Mouse (Mus musculus) forebrain, embryonic 11.5 days (tissue): ENCODE data around the gene Tbrg4. TPM values are rescaled to one million over a fixed set of nuclear protein-coding genes. Genes with fewer than 3 reads are reported as not detected.

Source experiments
- ATAC-seq: fragments of 200-750 bp; cut with Nextera tagmentation; replicated peaks from 2 replicates; pipeline ENCODE4 v1.8.0; 2017; ENCODE audit warnings: moderate TSS enrichment; ENCODE audit not compliant: low FRiP score
- DNase-seq: peaks from one replicate; pipeline ENCODE4 v3.0.0-alpha.2; 2017; ENCODE audit warnings: low spot score
- H3K27ac ChIP-seq: fragments of 300-500 bp; sonication (generic); 2 replicates; pipeline ENCODE4 v1.5.1; 2014; ENCODE audit warnings: low read depth, low read length
- H3K27me3 ChIP-seq: fragments of 300-500 bp; sonication (generic); 2 replicates; pipeline ENCODE4 v1.6.1; 2014; ENCODE audit warnings: mild to moderate bottlenecking, low read length, mixed read lengths; ENCODE audit not compliant: control insufficient read depth, insufficient read depth
- H3K36me3 ChIP-seq: fragments of 300-500 bp; sonication (generic); 2 replicates; pipeline ENCODE4 v1.6.1; 2014; ENCODE audit warnings: mild to moderate bottlenecking, low read length, moderate library complexity, mixed read lengths; ENCODE audit not compliant: control insufficient read depth, insufficient read depth
- H3K4me1 ChIP-seq: fragments of 300-500 bp; sonication (generic); replicated peaks from 2 replicates; pipeline ENCODE4 v1.6.1; 2014; ENCODE audit warnings: low read length, mixed read lengths; ENCODE audit not compliant: control insufficient read depth, insufficient read depth
- H3K4me2 ChIP-seq: fragments of 300-500 bp; sonication (generic); 2 replicates; pipeline ENCODE4 v1.6.1; 2014; ENCODE audit warnings: low read depth, mild to moderate bottlenecking, low read length, moderate library complexity, mixed read lengths; ENCODE audit not compliant: severe bottlenecking
- H3K4me3 ChIP-seq: fragments of 300-500 bp; sonication (generic); 2 replicates; pipeline ENCODE4 v1.5.1; 2014; ENCODE audit warnings: low read depth, low read length
- H3K9ac ChIP-seq: fragments of 300-500 bp; sonication (generic); 2 replicates; pipeline ENCODE4 v1.6.1; 2014; ENCODE audit warnings: low read length
- H3K9me3 ChIP-seq: fragments of 300-500 bp; sonication (generic); 2 replicates; pipeline ENCODE4 v1.6.1; 2016; ENCODE audit warnings: low read length, mixed read lengths; ENCODE audit not compliant: control insufficient read depth
- WGBS: fragments of 180-500 bp; shearing (Covaris S2); extraction: QIAGEN DNeasy Blood & Tissue Kit; methylation state at CpG from one replicate; pipeline ENCODE4 v1.1.7; 2014; 5-methylcytosine and 5-hydroxymethylcytosine counted together
- polyA plus RNA-seq: library from polyadenylated mRNA; unstranded; fragments of >200 nt; fragmentation: Nextera tagmentation; extraction: Ambion mirVana; gene quantifications from 2 replicates; pipeline ENCODE4 v1.2.1, GENCODE M21; 2014

The Tbrg4 gene
- polyA plus RNA-seq, 1 experiment from 2014 or later: 53.0 TPM

GRCm38 (mm10) chr11:6605021-6605481 is 20.8 kb downstream of the Tbrg4 start:
- H3K4me1 ChIP-seq: peaks cover 18% of the 10 kb centered on the region

GRCm38 (mm10) chr11:6604604-6604936 is 21.3 kb downstream of the Tbrg4 start:
- Histone ChIP-seq H3K9me3 (no peaks in the 10 kb centered on the region), H3K4me2 (peak overlapping the region; percentile 71), H3K27me3 (peaks cover 4% of the 10 kb centered on the region; the same call in 1 of the 2 replicates), H3K9ac (peak overlapping the region; percentile 51), H3K4me1 (peaks cover 18% of the 10 kb centered on the region), H3K27ac (0 out of 2 replicates have a peak overlapping the region, but pooled peaks have one; percentile 57), H3K4me3 (peak overlapping the region; percentile 44), H3K36me3 (no peaks in the 10 kb centered on the region)
- no peak for ATAC-seq
- DNase-seq: no peak

More at GRCm38 (mm10) chr11:6605021-6605481, 20.8 kb downstream of the Tbrg4 start:
- Histone ChIP-seq H3K4me3 (peak overlapping the region; percentile 44), H3K4me2 (peak overlapping the region; percentile 71), H3K9me3 (no peaks in the 10 kb centered on the region), H3K27me3 (peaks cover 4% of the 10 kb centered on the region; the same call in 1 of the 2 replicates), H3K36me3 (no peaks in the 10 kb centered on the region), H3K27ac (peak overlapping the region; percentile 70; the same call in 1 of the 2 replicates), H3K9ac (peak overlapping the region; percentile 51)
- 10% methylated on average over 13 of the region's 13 CpGs for WGBS
- DNase-seq: no peak
- ATAC-seq: peak; percentile 1; the same call in 1 of the 2 replicates

- WGBS: 28% methylated on average over 12 of the region's 12 CpGs
- Histone ChIP-seq H3K4me2 (peak overlapping the region; percentile 71), H3K9ac (peak overlapping the region; percentile 51; the same call in 1 of the 2 replicates), H3K4me3 (peak overlapping the region; percentile 44), H3K9me3 (no peaks in the 10 kb centered on the region), H3K27ac (peak overlapping the region; percentile 57), H3K36me3 (no peaks in the 10 kb centered on the region), H3K4me1 (peaks cover 20% of the 10 kb centered on the region), H3K27me3 (peaks cover 4% of the 10 kb centered on the region; the same call in 1 of the 2 replicates)
- DNase-seq: peak; percentile 72
- peak; percentile 34; the same call in 1 of the 2 replicates for ATAC-seq
Observed at GRCm38 (mm10) chr11:6603887-6604603, 21.8 kb downstream of the Tbrg4 start.

GRCm38 (mm10) chr11:6603224-6603623 is 22.6 kb downstream of the Tbrg4 start:
- no peak overlapping the region for H3K9ac ChIP-seq

GRCm38 (mm10) chr11:6602662-6603061 is 23.2 kb downstream of the Tbrg4 start:
- H3K4me3 ChIP-seq: no peak overlapping the region
- H3K9ac ChIP-seq: no peak overlapping the region
- ATAC-seq: no peak
- DNase-seq: peak; percentile 49
- no peak overlapping the region for H3K4me2 ChIP-seq
- no peaks in the 10 kb centered on the region for H3K9me3 ChIP-seq
- no peak overlapping the region for H3K27ac ChIP-seq
- H3K27me3 ChIP-seq: peaks cover 4% of the 10 kb centered on the region; the same call in 1 of the 2 replicates
- 84% methylated on average over 9 of the region's 9 CpGs for WGBS
- H3K4me1 ChIP-seq: peaks cover 27% of the 10 kb centered on the region
- peaks cover 3% of the 10 kb centered on the region; the same call in 1 of the 2 replicates for H3K36me3 ChIP-seq

More at GRCm38 (mm10) chr11:6603224-6603623, 22.6 kb downstream of the Tbrg4 start:
- Histone ChIP-seq H3K4me2 (peak overlapping the region; percentile 71; the same call in 1 of the 2 replicates), H3K27ac (no peak overlapping the region), H3K4me3 (no peak overlapping the region), H3K9me3 (no peaks in the 10 kb centered on the region), H3K27me3 (peaks cover 4% of the 10 kb centered on the region; the same call in 1 of the 2 replicates), H3K4me1 (peaks cover 27% of the 10 kb centered on the region), H3K36me3 (no peaks in the 10 kb centered on the region)
- WGBS: 76% methylated on average over 9 of the region's 9 CpGs
- ATAC-seq (no peak), DNase-seq (peak; percentile 48)

GRCm38 (mm10) chr11:6601649-6602480 is 24.0 kb downstream of the Tbrg4 start:
- no peak overlapping the region for H3K4me2 ChIP-seq
- 83% methylated on average over 20 of the region's 20 CpGs for WGBS
- H3K27me3 ChIP-seq: peaks cover 4% of the 10 kb centered on the region; the same call in 1 of the 2 replicates
- peaks cover 3% of the 10 kb centered on the region; the same call in 1 of the 2 replicates for H3K36me3 ChIP-seq
- H3K27ac ChIP-seq: no peak overlapping the region
- H3K4me3 ChIP-seq: no peak overlapping the region
- ATAC-seq (no peak), DNase-seq (peak; percentile 51)
- H3K9me3 ChIP-seq: no peaks in the 10 kb centered on the region
- peaks cover 27% of the 10 kb centered on the region for H3K4me1 ChIP-seq
- H3K9ac ChIP-seq: no peak overlapping the region

GRCm38 (mm10) chr11:6600284-6600944 is 25.5 kb downstream of the Tbrg4 start:
- DNase-seq (peak; percentile 47), ATAC-seq (no peak)
- Histone ChIP-seq H3K9me3 (no peaks in the 10 kb centered on the region), H3K27ac (no peak overlapping the region), H3K9ac (no peak overlapping the region), H3K4me1 (peaks cover 27% of the 10 kb centered on the region), H3K4me3 (no peak overlapping the region), H3K36me3 (peaks cover 8% of the 10 kb centered on the region; the same call in 1 of the 2 replicates), H3K4me2 (no peak overlapping the region), H3K27me3 (peaks cover 4% of the 10 kb centered on the region; the same call in 1 of the 2 replicates)
- 92% methylated on average over 8 of the region's 8 CpGs for WGBS

GRCm38 (mm10) chr11:6599831-6600230 is 26.0 kb downstream of the Tbrg4 start:
- H3K27ac ChIP-seq: no peak overlapping the region
- DNase-seq (peak; percentile 51), ATAC-seq (no peak)
- H3K27me3 ChIP-seq: peaks cover 2% of the 10 kb centered on the region; the same call in 1 of the 2 replicates
- H3K4me1 ChIP-seq: peaks cover 23% of the 10 kb centered on the region
- H3K4me3 ChIP-seq: no peak overlapping the region
- WGBS: 79% methylated on average over 6 of the region's 6 CpGs
- no peaks in the 10 kb centered on the region for H3K9me3 ChIP-seq
- peaks cover 8% of the 10 kb centered on the region; the same call in 1 of the 2 replicates for H3K36me3 ChIP-seq
- H3K4me2 ChIP-seq: no peak overlapping the region
- H3K9ac ChIP-seq: no peak overlapping the region
